ENCODE assay signal across 8 mouse cellular contexts in genomic region chr14:27066171-27066929, GRCm38 (mm10). TPM values are rescaled to one million over a fixed set of nuclear protein-coding genes. Genes with fewer than 3 reads are reported as not detected.
DNase-seq lines count a peak whose midpoint lies in the region; ATAC-seq and TF ChIP-seq lines count a peak whose summit lies in the region.

No protein-coding gene starts in this region.

- no peak for TF ChIP-seq POLR2A in ES-Bruce4 (IDR thresholded peaks at IDR 0.05; ENCODE audit: insufficient read depth, low read length)

- H3K36me3 ChIP-seq in ES-Bruce4 (ENCODE audit: control insufficient read depth, insufficient read depth, low read length, poor library complexity, severe bottlenecking) = no peaks in the 10 kb centered on the region
- no peaks in the 10 kb centered on the region for H3K36me3 ChIP-seq in heart, postnatal 0 days (replicated peaks; ENCODE audit: control insufficient read depth, insufficient read depth, low read length)
- H3K36me3 ChIP-seq in liver, postnatal 0 days (replicated peaks; ENCODE audit: insufficient read depth, low read length) = no peaks in the 10 kb centered on the region
- no peaks in the 10 kb centered on the region for H3K36me3 ChIP-seq in stomach, embryonic 16.5 days (ENCODE audit: control insufficient read depth, insufficient read depth, low read length)

- no peak for TF ChIP-seq CTCF in ES-Bruce4 (IDR thresholded peaks at IDR 0.05; ENCODE audit: low read depth, low read length)
- no peak for TF ChIP-seq CTCF in heart, postnatal 0 days (IDR thresholded peaks at IDR 0.05; ENCODE audit: low read depth)
- TF ChIP-seq CTCF in liver, postnatal 0 days (IDR thresholded peaks at IDR 0.05; ENCODE audit: low read depth) = no peak

- H3K9me3 ChIP-seq in ES-Bruce4 (replicated peaks; ENCODE audit: control insufficient read depth, insufficient read depth, low read length, poor library complexity, severe bottlenecking) = no peaks in the 10 kb centered on the region
- H3K9me3 ChIP-seq in heart, postnatal 0 days (replicated peaks; ENCODE audit: control insufficient read depth, low read length) = no peaks in the 10 kb centered on the region
- H3K9me3 ChIP-seq in liver, postnatal 0 days (ENCODE audit: low read length) = no peaks in the 10 kb centered on the region
- no peaks in the 10 kb centered on the region for H3K9me3 ChIP-seq in stomach, embryonic 16.5 days (replicated peaks; ENCODE audit: control insufficient read depth, low read length)

- WGBS in heart, postnatal 0 days = 26% methylated on average over 9 of the region's 9 CpGs
- 23% methylated on average over 9 of the region's 9 CpGs for WGBS in liver, postnatal 0 days (ENCODE audit: insufficient replicate concordance)
- 18% methylated on average over 9 of the region's 9 CpGs for WGBS in stomach, embryonic 16.5 days

- H3K4me2 ChIP-seq in heart, postnatal 0 days (ENCODE audit: low read depth, low read length) = no peak overlapping the region
- H3K4me2 ChIP-seq in liver, postnatal 0 days (ENCODE audit: low read depth, low read length) = no peak overlapping the region
- H3K4me2 ChIP-seq in stomach, embryonic 16.5 days (ENCODE audit: low read depth, low read length) = no peak overlapping the region

- peak; percentile 95 for TF ChIP-seq EP300 in ES-Bruce4 (IDR thresholded peaks at IDR 0.05; ENCODE audit: insufficient read depth, low read depth, low read length)
- TF ChIP-seq EP300 in heart, postnatal 0 days (IDR thresholded peaks at IDR 0.05; ENCODE audit: low read depth) = no peak
- no peak for TF ChIP-seq EP300 in liver, postnatal 0 days (IDR thresholded peaks at IDR 0.05; ENCODE audit: low read depth)

- peak overlapping the region; percentile 86 for H3K27ac ChIP-seq in ES-Bruce4 (ENCODE audit: insufficient read depth, low read length)
- H3K27ac ChIP-seq in heart, postnatal 0 days (ENCODE audit: low read depth) = 0 out of 2 replicates have a peak overlapping the region, but pooled peaks have one; percentile 18
- H3K27ac ChIP-seq in liver, postnatal 0 days (ENCODE audit: low read depth) = no peak overlapping the region
- peak overlapping the region; percentile 57 for H3K27ac ChIP-seq in stomach, embryonic 16.5 days (ENCODE audit: low read length)

- H3K9ac ChIP-seq in ES-Bruce4 (ENCODE audit: low read depth, poor library complexity, severe bottlenecking) = peak overlapping the region; percentile 56; the same call in 1 of the 2 replicates
- no peak overlapping the region for H3K9ac ChIP-seq in heart, postnatal 0 days (replicated peaks; ENCODE audit: low read depth, low read length)
- no peak overlapping the region for H3K9ac ChIP-seq in liver, postnatal 0 days (replicated peaks)
- peak overlapping the region; percentile 13; the same call in 1 of the 2 replicates for H3K9ac ChIP-seq in stomach, embryonic 16.5 days (ENCODE audit: low read length)

- H3K4me3 ChIP-seq in ES-Bruce4 (ENCODE audit: low read depth, low read length) = 0 out of 2 replicates have a peak overlapping the region, but pooled peaks have one; percentile 4
- H3K4me3 ChIP-seq in heart, postnatal 0 days (ENCODE audit: low read depth, low read length) = no peak overlapping the region
- H3K4me3 ChIP-seq in liver, postnatal 0 days (ENCODE audit: low read depth, low read length) = no peak overlapping the region
- H3K4me3 ChIP-seq in stomach, embryonic 16.5 days (replicated peaks; ENCODE audit: low read length) = no peak overlapping the region

- H3K27me3 ChIP-seq in ES-Bruce4 (ENCODE audit: control insufficient read depth, insufficient read depth, low read length, poor library complexity, severe bottlenecking) = no peaks in the 10 kb centered on the region
- no peaks in the 10 kb centered on the region for H3K27me3 ChIP-seq in heart, postnatal 0 days (ENCODE audit: control insufficient read depth, insufficient read depth, low read length)
- H3K27me3 ChIP-seq in liver, postnatal 0 days (ENCODE audit: insufficient read depth, low read length) = 0 out of 2 replicates have a peak, but pooled peaks cover 2% of the 10 kb centered on the region
- no peaks in the 10 kb centered on the region for H3K27me3 ChIP-seq in stomach, embryonic 16.5 days (ENCODE audit: control insufficient read depth, insufficient read depth, low read length)

- peak; percentile 62; the same call in 1 of the 2 replicates for ATAC-seq in heart, postnatal 0 days (ENCODE audit: insufficient read depth, low read depth)
- no peak for ATAC-seq in liver, postnatal 0 days
- peak; percentile 64; the same call in 1 of the 2 replicates for ATAC-seq in stomach, embryonic 16.5 days (ENCODE audit: insufficient read depth, low FRiP score)

- DNase-seq in embryo, embryonic 9.5 days (ENCODE audit: extremely low spot score) = peak; percentile 89
- no peak for DNase-seq in heart, postnatal 0 days (ENCODE audit: low spot score)
- peak; percentile 24 for DNase-seq in liver, postnatal 0 days
- no peak for DNase-seq in c-Kit-positive CD71-positive TER-119-positive erythroid progenitor cells, embryonic 14.5 days (ENCODE audit: low spot score)
- no peak for DNase-seq in thymus, postnatal 14 days
- DNase-seq in right cerebral cortex, adult 18-20 months = no peak

- peaks cover 20% of the 10 kb centered on the region for H3K4me1 ChIP-seq in ES-Bruce4 (ENCODE audit: control insufficient read depth, insufficient read depth, low read length)
- peaks cover 29% of the 10 kb centered on the region for H3K4me1 ChIP-seq in heart, postnatal 0 days (ENCODE audit: control insufficient read depth, insufficient read depth)
- no peaks in the 10 kb centered on the region for H3K4me1 ChIP-seq in liver, postnatal 0 days (ENCODE audit: insufficient read depth)
- H3K4me1 ChIP-seq in stomach, embryonic 16.5 days (ENCODE audit: control insufficient read depth, insufficient read depth, low read length) = peaks cover 54% of the 10 kb centered on the region

RNA-seq across cellular contexts. Expression of gene Il17rd, which starts 27.6 kb away (rescaled TPM):
- polyA plus RNA-seq in ES-Bruce4 (2011; ENCODE audit: insufficient read depth, insufficient read length, low read depth, missing spikeins) = 47.3 and 48.9 TPM in 2 replicates
- total RNA-seq in heart, postnatal 0 days (2014; rRNA removed; ENCODE audit: low replicate concordance) = 3.5 and 4.2 TPM in 2 replicates
- polyA plus RNA-seq in heart, postnatal 0 days (2015; fragmentation: Nextera tagmentation; extraction: Ambion mirVana) = 0.63 and 0.86 TPM in 2 replicates
- 0.11 and 0.12 TPM in 2 replicates for polyA plus RNA-seq in liver, postnatal 0 days (2015; fragmentation: Nextera tagmentation; extraction: Ambion mirVana)
- 2.5 and 2.7 TPM in 2 replicates for polyA plus RNA-seq in stomach, embryonic 16.5 days (2015; fragmentation: Nextera tagmentation; extraction: Ambion mirVana)

RNA-seq across cellular contexts. Expression of gene Arhgef3, which starts 48.3 kb away (rescaled TPM):
- polyA plus RNA-seq in ES-Bruce4 (2011; ENCODE audit: insufficient read depth, insufficient read length, low read depth, missing spikeins) = 2.2 and 2.6 TPM in 2 replicates
- total RNA-seq in heart, postnatal 0 days (2014; rRNA removed; ENCODE audit: low replicate concordance) = 21.4 and 24.1 TPM in 2 replicates
- 15.2 and 17.9 TPM in 2 replicates for polyA plus RNA-seq in heart, postnatal 0 days (2015; fragmentation: Nextera tagmentation; extraction: Ambion mirVana)
- 7.7 and 11.4 TPM in 2 replicates for polyA plus RNA-seq in liver, postnatal 0 days (2015; fragmentation: Nextera tagmentation; extraction: Ambion mirVana)
- polyA plus RNA-seq in stomach, embryonic 16.5 days (2015; fragmentation: Nextera tagmentation; extraction: Ambion mirVana) = 20.9 and 22.8 TPM in 2 replicates

Comparison
In these comparisons a context has a peak if more than half of its experiments do, and no peak if none do; other contexts are left out.
1. H3K9ac ChIP-seq: peak in ES-Bruce4 (single experiment) and stomach, embryonic 16.5 days (single experiment); none in heart, postnatal 0 days (single experiment) and liver, postnatal 0 days (single experiment).
2. DNase-seq: peak in embryo, embryonic 9.5 days (single experiment) and liver, postnatal 0 days (single experiment); none in heart, postnatal 0 days (single experiment), c-Kit-positive CD71-positive TER-119-positive erythroid progenitor cells, embryonic 14.5 days (single experiment), thymus, postnatal 14 days (single experiment) and right cerebral cortex, adult 18-20 months (single experiment).
3. RNA of gene Il17rd, which starts 27.6 kb away (polyA plus RNA-seq): 47.3 to 48.9 TPM in ES-Bruce4; 2.5 to 2.7 TPM in stomach, embryonic 16.5 days, 0.63 to 0.86 TPM in heart, postnatal 0 days and 0.11 to 0.12 TPM in liver, postnatal 0 days; every median in the first group is over 10 times any median in the second.